Mouse (Mus musculus) CH12.LX (cell line): ENCODE measurements around the gene Mpp4. TPM values are rescaled to one million over a fixed set of nuclear protein-coding genes. Genes with fewer than 3 reads are reported as not detected.

Experiments used
- DNase-seq: peaks from one replicate; pipeline ENCODE4 v3.0.0-alpha.2; 2013; ENCODE audit errors: extremely low read depth
- H3K27ac ChIP-seq: 2 replicates; pipeline ENCODE4 v1.5.1; 2012; ENCODE audit warnings: low read depth, mild to moderate bottlenecking, control low read depth, moderate library complexity; ENCODE audit not compliant: insufficient read depth
- H3K27me3 ChIP-seq: replicated peaks from 2 replicates; pipeline ENCODE3; 2012; ENCODE audit warnings: inconsistent platforms
- H3K36me3 ChIP-seq, 2 experiments: replicated peaks in 1 of 2; 2 replicates each; pipeline versions ENCODE3 to v1.6.1; 2012; ENCODE audit warnings: inconsistent platforms in 1 of 2, low read length in 1 of 2, mild to moderate bottlenecking in 1 of 2, mixed read lengths in 1 of 2, moderate library complexity in 1 of 2; ENCODE audit not compliant: control insufficient read depth in 1 of 2, insufficient read depth in 1 of 2
- H3K4me1 ChIP-seq, 2 experiments: 2 replicates each; pipeline ENCODE4 v1.6.1; 2012; ENCODE audit warnings: inconsistent platforms in 1 of 2, moderate library complexity in 1 of 2; ENCODE audit not compliant: insufficient read depth in 2 of 2, control insufficient read depth in 1 of 2
- H3K4me2 ChIP-seq: 2 replicates; pipeline ENCODE4 v1.6.1; 2012; ENCODE audit warnings: low read depth, mild to moderate bottlenecking, control low read depth; ENCODE audit not compliant: poor library complexity, insufficient read depth, severe bottlenecking
- H3K4me3 ChIP-seq, 3 experiments: fragments of 150-350 bp in 1 of 3; sonication (generic) in 1 of 3; replicated peaks in 1 of 3; 2 replicates each; pipeline versions ENCODE3 to v1.5.1; 2011 to 2012; ENCODE audit warnings: low read depth in 2 of 3, low read length in 2 of 3, mild to moderate bottlenecking in 2 of 3, moderate library complexity in 2 of 3, control low read depth in 1 of 3, improper control_type of control experiment in 1 of 3, inconsistent platforms in 1 of 3, mixed read lengths in 1 of 3; ENCODE audit not compliant: poor library complexity in 1 of 3
- H3K79me2 ChIP-seq: replicated peaks from 2 replicates; pipeline ENCODE4 v1.6.1; 2012; ENCODE audit warnings: mild to moderate bottlenecking, moderate library complexity; ENCODE audit not compliant: control insufficient read depth, poor library complexity, insufficient read depth, severe bottlenecking; ENCODE audit errors: extremely low read depth
- H3K9ac ChIP-seq: 2 replicates; pipeline ENCODE4 v1.6.1; 2012; ENCODE audit warnings: low read depth, mild to moderate bottlenecking, control low read depth, moderate library complexity; ENCODE audit not compliant: insufficient read depth
- H3K9me3 ChIP-seq: replicated peaks from 2 replicates; pipeline ENCODE3; 2012; ENCODE audit warnings: low read length, inconsistent platforms, mixed read lengths
- CHD1 ChIP-seq: IDR thresholded peaks from 2 replicates; pipeline ENCODE4 v1.6.1; 2012; ENCODE audit warnings: low read depth, low read length, improper control_type of control experiment, inconsistent platforms
- CHD2 ChIP-seq: IDR thresholded peaks from 2 replicates; pipeline ENCODE4 v1.6.1; 2011; ENCODE audit warnings: low read length, improper control_type of control experiment
- E2F4 ChIP-seq: IDR thresholded peaks from 2 replicates; pipeline ENCODE4 v1.6.1; 2011; ENCODE audit warnings: low read depth, low read length, improper control_type of control experiment; ENCODE audit not compliant: insufficient replicate concordance
- EP300 ChIP-seq: IDR thresholded peaks from 2 replicates; pipeline ENCODE4 v1.6.1; 2011; ENCODE audit warnings: low read length, improper control_type of control experiment
- HCFC1 ChIP-seq: IDR thresholded peaks from 2 replicates; pipeline ENCODE4 v1.6.1; 2012; ENCODE audit warnings: low read depth, mild to moderate bottlenecking, inconsistent platforms, low read length, improper control_type of control experiment
- JUN ChIP-seq: IDR thresholded peaks from 2 replicates; pipeline ENCODE4 v1.6.1; 2011; ENCODE audit warnings: low read depth, mild to moderate bottlenecking, low read length, improper control_type of control experiment, moderate library complexity; ENCODE audit not compliant: insufficient read depth
- MAX ChIP-seq: IDR thresholded peaks from 2 replicates; pipeline ENCODE4 v1.6.1; 2011; ENCODE audit warnings: low read length, improper control_type of control experiment
- MAZ ChIP-seq: IDR thresholded peaks from 2 replicates; pipeline ENCODE4 v1.6.1; 2012; ENCODE audit warnings: low read depth, mild to moderate bottlenecking, inconsistent platforms, low read length, improper control_type of control experiment, moderate library complexity
- MEF2A ChIP-seq: IDR thresholded peaks from 2 replicates; pipeline ENCODE4 v1.6.1; 2014; ENCODE audit warnings: low read depth, mild to moderate bottlenecking, inconsistent platforms, low read length, improper control_type of control experiment, borderline replicate concordance
- MYC ChIP-seq: IDR thresholded peaks from 2 replicates; pipeline ENCODE4 v1.6.1; 2011; ENCODE audit warnings: low read depth, mild to moderate bottlenecking, improper control_type of control experiment, low read length
- NELFE ChIP-seq: IDR thresholded peaks from 2 replicates; pipeline ENCODE4 v1.6.1; 2011; ENCODE audit warnings: low read depth, low read length, improper control_type of control experiment
- NRF1 ChIP-seq: IDR thresholded peaks from 2 replicates; pipeline ENCODE4 v1.6.1; 2014; ENCODE audit warnings: low read depth, mild to moderate bottlenecking, inconsistent platforms, low read length, improper control_type of control experiment, moderate library complexity
- PAX5 ChIP-seq: IDR thresholded peaks from 2 replicates; pipeline ENCODE4 v1.6.1; 2012; ENCODE audit warnings: low read length, inconsistent platforms, mixed read lengths
- POLR2A ChIP-seq: IDR thresholded peaks from 2 replicates; pipeline ENCODE4 v1.6.1; 2011; ENCODE audit warnings: low read depth, mild to moderate bottlenecking, improper control_type of control experiment, low read length
- POLR2AphosphoS2 ChIP-seq: IDR thresholded peaks from 2 replicates; pipeline ENCODE4 v1.6.1; 2011; ENCODE audit warnings: low read depth, low read length, improper control_type of control experiment
- RAD21 ChIP-seq: IDR thresholded peaks from 2 replicates; pipeline ENCODE4 v1.6.1; 2011; ENCODE audit warnings: low read depth, mild to moderate bottlenecking, low read length, improper control_type of control experiment, moderate library complexity
- RCOR1 ChIP-seq: conservative IDR thresholded peaks from 2 replicates; pipeline ENCODE4 v1.6.1; 2012; ENCODE audit warnings: low read depth, mild to moderate bottlenecking, inconsistent platforms, low read length, improper control_type of control experiment
- SIN3A ChIP-seq: IDR thresholded peaks from 2 replicates; pipeline ENCODE4 v1.6.1; 2012; ENCODE audit warnings: low read length, improper control_type of control experiment, inconsistent platforms
- SMC3 ChIP-seq: IDR thresholded peaks from 2 replicates; pipeline ENCODE4 v1.6.1; 2011; ENCODE audit warnings: low read depth, low read length, improper control_type of control experiment
- TBP ChIP-seq: conservative IDR thresholded peaks from 2 replicates; pipeline ENCODE4 v1.6.1; 2011; ENCODE audit warnings: low read depth, low read length, improper control_type of control experiment
- USF1 ChIP-seq: IDR thresholded peaks from 2 replicates; pipeline ENCODE4 v1.6.1; 2014; ENCODE audit warnings: low read depth, mild to moderate bottlenecking, inconsistent platforms, low read length, improper control_type of control experiment
- USF2 ChIP-seq: conservative IDR thresholded peaks from 2 replicates; pipeline ENCODE4 v1.6.1; 2011; ENCODE audit warnings: low read depth, low read length, improper control_type of control experiment
- ZNF384 ChIP-seq: IDR thresholded peaks from 2 replicates; pipeline ENCODE4 v1.6.1; 2012; ENCODE audit warnings: low read depth, low read length, improper control_type of control experiment, inconsistent platforms
- dilution Hi-C: fragments of 300-500 bp; cut with MboI; formaldehyde crosslinking; loops from 2 replicates; pipeline ENCODE4 v1.14.3; 2020; ENCODE audit warnings: low sequenced_read_pairs; ENCODE audit not compliant: extremely low pct_unique_long_range_greater_than_20kb, extremely low pct_ligation_motif_present
- in situ Hi-C: fragments of 300-500 bp; cut with MboI; formaldehyde crosslinking; loops from 3 replicates; pipeline ENCODE4 v1.14.3; 2019; ENCODE audit warnings: low sequenced_read_pairs, low pct_ligation_motif_present, low pct_unique_long_range_greater_than_20kb, mixed read lengths
- polyA plus RNA-seq: library from polyadenylated mRNA; unstranded; fragments of >175 nt; gene quantifications from 2 replicates; pipeline ENCODE4 v1.2.1, GENCODE M21; 2012; ENCODE audit warnings: low read depth; ENCODE audit not compliant: insufficient read length
- total RNA-seq, 2 experiments: library from RNA; depleted of rRNA; stranded (reverse); fragments of 300-350 nt in 1 of 2; fragments of >200 nt in 1 of 2; gene quantifications; 2 replicates each; pipeline ENCODE4 v1.2.3; 2012 to 2014

Gene Mpp4
- total and polyA plus RNA-seq, 3 experiments: 0.79 to 2.8 (median 1.1) TPM

- no peaks in the 10 kb centered on the region for H3K79me2 ChIP-seq
- TF ChIP-seq MAZ (no peak), PAX5 (no peak), NRF1 (no peak), MAX (no peak), POLR2AphosphoS2 (no peak), RAD21 (no peak)
- dilution Hi-C loops: no loop called here
- no peaks in the 10 kb centered on the region for H3K9me3 ChIP-seq
- H3K27me3 ChIP-seq: no peaks in the 10 kb centered on the region
- H3K9ac ChIP-seq: no peak overlapping the region
- H3K36me3 ChIP-seq: peaks cover 53 to 85% of the 10 kb centered on the region in 2 experiments
- in situ Hi-C loops: no loop called here
- no peak for DNase-seq
- H3K4me2 ChIP-seq: no peak overlapping the region
- peaks cover 0 to 10% of the 10 kb centered on the region in 2 experiments; a peak in 1 of 4 replicates for H3K4me1 ChIP-seq
- H3K27ac ChIP-seq: no peak overlapping the region
- no peak overlapping the region for H3K4me3 ChIP-seq
Observed at GRCm38 (mm10) chr1:59173023-59173422, 9.8 kb upstream of the Mpp4 start.

GRCm38 (mm10) chr1:59171875-59172274 is 8.7 kb upstream of the Mpp4 start:
- DNase-seq: no peak
- Histone ChIP-seq H3K4me3 (no peak overlapping the region), H3K4me2 (no peak overlapping the region), H3K79me2 (no peaks in the 10 kb centered on the region)
- in situ Hi-C loops: no loop called here
- TF ChIP-seq MYC (no peak), POLR2AphosphoS2 (no peak), SMC3 (no peak), USF2 (no peak), ZNF384 (no peak), CHD1 (no peak), TBP (no peak), USF1 (no peak), PAX5 (no peak), HCFC1 (no peak), EP300 (no peak), JUN (no peak), RCOR1 (no peak), SIN3A (no peak), NELFE (no peak), E2F4 (no peak), MAZ (no peak), POLR2A (no peak), CHD2 (no peak), MEF2A (no peak)
- TF ChIP-seq, all 38 proteins: peak for 0
- no peak overlapping the region for H3K27ac ChIP-seq
- H3K9me3 ChIP-seq: no peaks in the 10 kb centered on the region
- H3K27me3 ChIP-seq: no peaks in the 10 kb centered on the region
- dilution Hi-C loops: no loop called here
- peaks cover 0 to 7% of the 10 kb centered on the region in 2 experiments; a peak in 1 of 4 replicates for H3K4me1 ChIP-seq
- H3K9ac ChIP-seq: no peak overlapping the region
- peaks cover 52 to 85% of the 10 kb centered on the region in 2 experiments for H3K36me3 ChIP-seq
